Mouse (Mus musculus): ENCODE results near the gene Opcml. TPM values are rescaled to one million over a fixed set of nuclear protein-coding genes. Genes with fewer than 3 reads are reported as not detected.

Gene Opcml
- total and polyA plus RNA-seq, 2 experiments, result under 0.01 TPM; not detected in 1

- no peaks in the 10 kb centered on the region for H3K79me2 ChIP-seq (ENCODE audit: control insufficient read depth, insufficient read depth, low read length)
- no peaks in the 10 kb centered on the region for H3K27me3 ChIP-seq (ENCODE audit: control insufficient read depth, insufficient read depth, low read length)
- H3K27ac ChIP-seq (replicated peaks; ENCODE audit: insufficient read depth, low read depth, low read length), result no peak overlapping the region
- WGBS, result 67% methylated on average over 1 of the region's 1 CpGs
- H3K36me3 ChIP-seq (ENCODE audit: control insufficient read depth, insufficient read depth, low read length), result no peaks in the 10 kb centered on the region
- H3K4me3 ChIP-seq (ENCODE audit: insufficient read depth, low read depth, low read length), result no peak overlapping the region
- TF ChIP-seq CTCF (IDR thresholded peaks at IDR 0.05; ENCODE audit: low read depth, low read length) (no peak), POLR2A (IDR thresholded peaks at IDR 0.05; ENCODE audit: extremely low read depth, insufficient read depth, low read length) (no peak)
- H3K9ac ChIP-seq (ENCODE audit: low read depth, low read length), result no peak overlapping the region
- DNase-seq (ENCODE audit: extremely low read depth, low read depth, low spot score), result no peak
- no peaks in the 10 kb centered on the region for H3K4me1 ChIP-seq (ENCODE audit: control insufficient read depth, insufficient read depth, low read length)
Measured at GRCm38 (mm10) chr9:28211877-28212276, 421.3 kb downstream of the Opcml start.

DNA sequence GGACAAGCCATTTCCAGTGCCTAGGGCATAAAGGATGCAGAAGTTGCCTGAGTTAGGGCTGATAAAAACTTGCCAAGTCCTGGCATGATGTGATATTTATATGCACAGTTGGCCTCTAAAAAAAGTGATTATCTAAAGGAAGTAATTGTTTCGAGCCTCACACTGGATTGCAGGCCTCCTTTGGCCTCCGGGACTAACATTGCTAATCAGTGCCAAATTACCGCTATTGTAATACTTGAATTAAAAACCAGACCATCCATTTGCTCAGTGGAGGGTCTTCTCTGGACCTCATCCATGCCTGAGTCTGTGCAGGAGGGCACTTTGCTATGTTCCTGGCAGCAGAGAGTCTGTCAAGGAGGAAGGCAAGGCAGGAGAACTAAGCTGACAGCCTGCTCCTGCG is 423.3 kb downstream of the Opcml start:
- H3K4me1 ChIP-seq (ENCODE audit: control insufficient read depth, insufficient read depth, low read length), result no peaks in the 10 kb centered on the region
- no peak overlapping the region for H3K4me3 ChIP-seq (ENCODE audit: insufficient read depth, low read depth, low read length)
- no peak overlapping the region for H3K9ac ChIP-seq (ENCODE audit: low read depth, low read length)
- 76% methylated on average over 4 of the region's 4 CpGs for WGBS
- H3K27me3 ChIP-seq (ENCODE audit: control insufficient read depth, insufficient read depth, low read length), result no peaks in the 10 kb centered on the region
- TF ChIP-seq CTCF (IDR thresholded peaks at IDR 0.05; ENCODE audit: low read depth, low read length) (no peak), POLR2A (IDR thresholded peaks at IDR 0.05; ENCODE audit: extremely low read depth, insufficient read depth, low read length) (no peak)
- H3K27ac ChIP-seq (replicated peaks; ENCODE audit: insufficient read depth, low read depth, low read length), result no peak overlapping the region
- H3K79me2 ChIP-seq (ENCODE audit: control insufficient read depth, insufficient read depth, low read length), result no peaks in the 10 kb centered on the region
- no peak for DNase-seq (ENCODE audit: extremely low read depth, low read depth, low spot score)
- H3K36me3 ChIP-seq (ENCODE audit: control insufficient read depth, insufficient read depth, low read length), result no peaks in the 10 kb centered on the region

- Histone ChIP-seq H3K27me3 (ENCODE audit: control insufficient read depth, insufficient read depth, low read length) (no peaks in the 10 kb centered on the region), H3K27ac (replicated peaks; ENCODE audit: insufficient read depth, low read depth, low read length) (no peak overlapping the region), H3K4me1 (ENCODE audit: control insufficient read depth, insufficient read depth, low read length) (no peaks in the 10 kb centered on the region), H3K36me3 (ENCODE audit: control insufficient read depth, insufficient read depth, low read length) (no peaks in the 10 kb centered on the region), H3K79me2 (ENCODE audit: control insufficient read depth, insufficient read depth, low read length) (no peaks in the 10 kb centered on the region), H3K4me3 (ENCODE audit: insufficient read depth, low read depth, low read length) (no peak overlapping the region), H3K9ac (ENCODE audit: low read depth, low read length) (no peak overlapping the region)
- TF ChIP-seq POLR2A (IDR thresholded peaks at IDR 0.05; ENCODE audit: extremely low read depth, insufficient read depth, low read length) (no peak), CTCF (IDR thresholded peaks at IDR 0.05; ENCODE audit: low read depth, low read length) (no peak)
- 61% methylated on average over 2 of the region's 2 CpGs for WGBS
- no peak for DNase-seq (ENCODE audit: extremely low read depth, low read depth, low spot score)
Measured at GRCm38 (mm10) chr9:28218026-28218646, 427.6 kb downstream of the Opcml start.

GRCm38 (mm10) chr9:28222726-28223125 is 432.2 kb downstream of the Opcml start:
- no peaks in the 10 kb centered on the region for H3K4me1 ChIP-seq (ENCODE audit: control insufficient read depth, insufficient read depth, low read length)
- H3K79me2 ChIP-seq (ENCODE audit: control insufficient read depth, insufficient read depth, low read length), result no peaks in the 10 kb centered on the region
- DNase-seq (ENCODE audit: extremely low read depth, low read depth, low spot score), result no peak
- no peaks in the 10 kb centered on the region for H3K27me3 ChIP-seq (ENCODE audit: control insufficient read depth, insufficient read depth, low read length)
- no peak overlapping the region for H3K9ac ChIP-seq (ENCODE audit: low read depth, low read length)
- H3K36me3 ChIP-seq (ENCODE audit: control insufficient read depth, insufficient read depth, low read length), result no peaks in the 10 kb centered on the region
- TF ChIP-seq CTCF (IDR thresholded peaks at IDR 0.05; ENCODE audit: low read depth, low read length), result no peak
- no peak for TF ChIP-seq POLR2A (IDR thresholded peaks at IDR 0.05; ENCODE audit: extremely low read depth, insufficient read depth, low read length)
- WGBS, result 45% methylated on average over 2 of the region's 2 CpGs
- H3K27ac ChIP-seq (replicated peaks; ENCODE audit: insufficient read depth, low read depth, low read length), result no peak overlapping the region
- no peak overlapping the region for H3K4me3 ChIP-seq (ENCODE audit: insufficient read depth, low read depth, low read length)

DNA sequence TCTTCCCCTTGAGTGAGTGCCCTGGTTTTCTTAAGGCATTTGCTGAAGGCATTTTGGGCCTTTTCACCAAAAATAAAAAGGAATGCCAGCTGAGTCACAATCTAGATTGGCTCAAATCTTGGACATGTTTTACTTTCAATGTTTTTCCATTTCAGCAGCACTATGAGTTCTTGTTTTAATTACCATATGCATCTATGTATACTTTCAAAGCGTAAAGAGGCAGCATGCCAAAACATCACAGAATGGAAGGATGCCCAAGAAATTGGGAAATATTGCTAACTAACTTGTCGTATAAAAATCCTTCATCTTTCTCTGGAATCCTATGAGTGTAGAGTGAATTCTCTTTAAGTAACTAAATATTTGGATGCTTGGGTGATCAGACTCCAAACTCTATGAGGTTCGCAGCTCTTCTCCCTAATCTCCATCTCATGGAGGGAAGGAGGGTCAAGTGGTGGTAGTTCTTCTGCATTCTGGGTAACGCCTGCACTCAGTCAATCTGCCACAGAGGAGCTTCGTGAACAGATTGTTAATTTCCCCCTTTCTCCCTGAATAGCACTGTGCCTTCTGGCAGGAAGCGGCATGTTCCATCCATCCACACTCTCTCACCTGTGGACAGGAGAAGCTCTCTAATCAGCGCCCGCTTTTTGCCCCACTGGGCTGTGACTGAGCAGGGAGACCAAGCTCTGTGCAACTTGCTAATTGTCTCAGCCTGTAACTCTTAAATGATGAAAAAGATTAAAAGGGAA is 435.4 kb downstream of the Opcml start:
- H3K36me3 ChIP-seq (ENCODE audit: control insufficient read depth, insufficient read depth, low read length), result no peaks in the 10 kb centered on the region
- no peaks in the 10 kb centered on the region for H3K79me2 ChIP-seq (ENCODE audit: control insufficient read depth, insufficient read depth, low read length)
- H3K27ac ChIP-seq (replicated peaks; ENCODE audit: insufficient read depth, low read depth, low read length), result no peak overlapping the region
- WGBS, result 86% methylated on average over 8 of the region's 8 CpGs
- DNase-seq (ENCODE audit: extremely low read depth, low read depth, low spot score), result no peak
- no peak for TF ChIP-seq POLR2A (IDR thresholded peaks at IDR 0.05; ENCODE audit: extremely low read depth, insufficient read depth, low read length)
- TF ChIP-seq CTCF (IDR thresholded peaks at IDR 0.05; ENCODE audit: low read depth, low read length), result no peak
- no peak overlapping the region for H3K4me3 ChIP-seq (ENCODE audit: insufficient read depth, low read depth, low read length)
- H3K27me3 ChIP-seq (ENCODE audit: control insufficient read depth, insufficient read depth, low read length), result no peaks in the 10 kb centered on the region
- no peaks in the 10 kb centered on the region for H3K4me1 ChIP-seq (ENCODE audit: control insufficient read depth, insufficient read depth, low read length)
- H3K9ac ChIP-seq (ENCODE audit: low read depth, low read length), result no peak overlapping the region

DNA sequence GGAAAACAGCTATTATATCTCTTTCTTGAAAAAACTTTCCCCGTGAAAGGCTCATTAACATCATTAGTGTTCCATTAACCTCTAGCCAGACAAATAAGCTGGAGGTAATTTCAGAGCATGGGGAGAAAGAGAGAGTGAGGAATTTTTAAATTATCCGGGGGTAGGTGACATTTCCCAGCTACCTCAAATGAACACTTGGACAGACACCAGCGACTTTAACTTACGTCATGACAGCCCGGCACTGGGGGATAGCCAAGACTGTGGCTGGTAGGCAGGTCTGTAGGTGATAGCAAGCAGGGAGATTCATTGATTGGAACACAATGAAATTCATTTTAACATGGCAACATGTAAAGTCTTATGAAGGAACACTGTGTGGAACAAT is 436.0 kb downstream of the Opcml start:
- Histone ChIP-seq H3K36me3 (ENCODE audit: control insufficient read depth, insufficient read depth, low read length) (no peaks in the 10 kb centered on the region), H3K27me3 (ENCODE audit: control insufficient read depth, insufficient read depth, low read length) (no peaks in the 10 kb centered on the region), H3K27ac (replicated peaks; ENCODE audit: insufficient read depth, low read depth, low read length) (no peak overlapping the region), H3K79me2 (ENCODE audit: control insufficient read depth, insufficient read depth, low read length) (no peaks in the 10 kb centered on the region), H3K9ac (ENCODE audit: low read depth, low read length) (no peak overlapping the region), H3K4me1 (ENCODE audit: control insufficient read depth, insufficient read depth, low read length) (no peaks in the 10 kb centered on the region), H3K4me3 (ENCODE audit: insufficient read depth, low read depth, low read length) (no peak overlapping the region)
- WGBS, result 82% methylated on average over 5 of the region's 5 CpGs
- TF ChIP-seq CTCF (IDR thresholded peaks at IDR 0.05; ENCODE audit: low read depth, low read length) (no peak), POLR2A (IDR thresholded peaks at IDR 0.05; ENCODE audit: extremely low read depth, insufficient read depth, low read length) (no peak)
- DNase-seq (ENCODE audit: extremely low read depth, low read depth, low spot score), result no peak

Data from liver, adult 2 months (tissue).